Mouse (Mus musculus): ENCODE measurements around the gene Suv39h1. TPM values are rescaled to one million over a fixed set of nuclear protein-coding genes. Genes with fewer than 3 reads are reported as not detected.
A peak's percentile ranks its signal among the peaks of the same experiment; 100 is the strongest.

The Suv39h1 gene
- polyA plus RNA-seq, 1 experiment = 16.0 TPM

DNA sequence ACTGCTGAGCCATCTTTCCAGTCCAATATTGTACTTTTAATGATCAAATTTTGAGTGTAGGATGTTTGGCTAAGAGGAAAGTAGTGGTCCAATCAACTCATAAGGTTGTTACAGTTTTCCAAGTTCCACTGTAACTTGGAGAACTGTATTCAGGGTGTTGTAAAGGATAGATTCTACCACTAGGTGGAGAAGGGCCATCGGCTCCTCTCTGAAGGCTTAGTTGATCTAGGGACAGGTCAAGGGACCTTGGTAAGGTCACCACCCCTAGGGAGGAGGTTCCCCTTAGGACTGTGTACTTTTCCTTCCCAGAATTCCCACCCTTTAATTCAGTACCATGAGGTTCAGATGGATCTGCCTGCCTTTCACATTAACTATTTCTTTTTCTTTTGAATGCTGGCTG, 41.6 kb downstream of the Suv39h1 start:
- Histone ChIP-seq H3ac (ENCODE audit: control insufficient read depth, insufficient read length) (no peak overlapping the region), H3K27me3 (ENCODE audit: control insufficient read depth, insufficient read depth, insufficient read length) (no peaks in the 10 kb centered on the region), H3K4me3 (no peak overlapping the region), H3K79me2 (ENCODE audit: control insufficient read depth, insufficient read depth) (no peaks in the 10 kb centered on the region), H3K4me2 (ENCODE audit: low read depth) (no peak overlapping the region), H3K36me3 (ENCODE audit: control insufficient read depth, insufficient read depth) (no peaks in the 10 kb centered on the region)
- TF ChIP-seq MYOG (IDR thresholded peaks at IDR 0.05; ENCODE audit: control insufficient read depth in 1 of 3, insufficient read depth in 1 of 3, insufficient read length in 2 of 3, low read depth in 2 of 3) (no peak), MAX (IDR thresholded peaks at IDR 0.05; ENCODE audit: low read depth) (no peak), E2F4 (IDR thresholded peaks at IDR 0.05; ENCODE audit: insufficient read depth) (no peak)

DNA sequence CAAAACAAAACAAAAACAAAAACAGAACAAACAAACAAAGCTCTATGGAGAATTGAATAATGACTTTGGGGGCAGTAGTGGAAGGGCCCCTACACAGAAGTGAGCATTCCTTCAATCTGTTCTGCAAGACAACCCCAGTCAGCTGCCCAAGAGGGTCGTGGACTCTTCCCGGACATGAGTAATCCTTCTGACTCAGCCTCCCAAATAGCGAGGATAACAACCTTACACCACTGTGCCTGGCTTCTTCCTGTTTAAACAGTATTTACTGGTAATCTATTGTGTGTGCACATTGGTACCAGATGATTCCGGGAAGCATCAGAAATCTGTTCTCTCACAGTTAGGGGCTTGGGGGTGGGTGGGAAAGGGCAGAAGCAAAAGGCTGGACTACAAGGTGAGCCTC, 47.7 kb downstream of the Suv39h1 start:
- Histone ChIP-seq H3K4me3 (no peak overlapping the region), H3K79me2 (ENCODE audit: control insufficient read depth, insufficient read depth) (no peaks in the 10 kb centered on the region), H3K27me3 (ENCODE audit: control insufficient read depth, insufficient read depth, insufficient read length) (no peaks in the 10 kb centered on the region), H3ac (ENCODE audit: control insufficient read depth, insufficient read length) (no peak overlapping the region), H3K36me3 (ENCODE audit: control insufficient read depth, insufficient read depth) (no peaks in the 10 kb centered on the region), H3K4me2 (ENCODE audit: low read depth) (peak overlapping the region; percentile 69)
- TF ChIP-seq TCF12 (IDR thresholded peaks at IDR 0.05; ENCODE audit: insufficient read depth, poor library complexity, severe bottlenecking) = no peak
- TF ChIP-seq USF1 (IDR thresholded peaks at IDR 0.05; ENCODE audit: low read depth) = no peak

DNA sequence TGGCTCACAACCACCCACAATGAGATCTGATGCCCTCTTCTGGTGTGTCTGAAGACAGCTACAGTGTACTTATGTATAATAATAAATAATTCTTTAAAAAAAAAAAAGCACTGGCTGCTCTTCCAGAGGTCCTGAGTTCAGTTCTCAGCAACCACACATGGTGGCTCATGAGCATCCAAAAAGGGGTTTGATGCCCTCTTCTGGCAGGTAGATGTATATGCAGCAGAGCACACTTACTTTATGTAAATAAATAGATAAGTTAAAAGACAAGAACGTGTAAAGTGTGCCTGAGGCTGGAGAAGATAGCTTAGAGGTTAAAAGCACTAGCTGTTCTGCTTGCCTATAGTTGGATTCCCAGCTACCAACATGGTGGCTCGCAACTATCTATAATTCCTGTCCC, 49.8 kb downstream of the Suv39h1 start:
- H3K36me3 ChIP-seq (ENCODE audit: control insufficient read depth, insufficient read depth) = no peaks in the 10 kb centered on the region
- H3K4me3 ChIP-seq = no peak overlapping the region
- H3K4me2 ChIP-seq (ENCODE audit: low read depth) = no peak overlapping the region
- H3K27me3 ChIP-seq (ENCODE audit: control insufficient read depth, insufficient read depth, insufficient read length) = no peaks in the 10 kb centered on the region
- no peak overlapping the region for H3ac ChIP-seq (ENCODE audit: control insufficient read depth, insufficient read length)
- TF ChIP-seq SRF (IDR thresholded peaks at IDR 0.05; ENCODE audit: control insufficient read depth, insufficient read length, low read depth) = no peak
- TF ChIP-seq E2F4 (IDR thresholded peaks at IDR 0.05; ENCODE audit: insufficient read depth) = no peak
- TF ChIP-seq TCF3 (IDR thresholded peaks at IDR 0.05; ENCODE audit: insufficient read length, low read depth) = no peak
- no peak for TF ChIP-seq USF1 (IDR thresholded peaks at IDR 0.05; ENCODE audit: low read depth)
- TF ChIP-seq TCF12 (IDR thresholded peaks at IDR 0.05; ENCODE audit: insufficient read depth, poor library complexity, severe bottlenecking) = no peak
- no peak for TF ChIP-seq MYOD1 (IDR thresholded peaks at IDR 0.05; ENCODE audit: control insufficient read depth in 1 of 3, insufficient read length in 2 of 3, low read depth in 2 of 3)
- TF ChIP-seq MYOG (IDR thresholded peaks at IDR 0.05; ENCODE audit: control insufficient read depth in 1 of 3, insufficient read depth in 1 of 3, insufficient read length in 2 of 3, low read depth in 2 of 3) = no peak
- no peak for TF ChIP-seq MAX (IDR thresholded peaks at IDR 0.05; ENCODE audit: low read depth)
- no peak for TF ChIP-seq POLR2AphosphoS2 (IDR thresholded peaks at IDR 0.05; ENCODE audit: insufficient read length, low read depth)
- TF ChIP-seq CEBPB (IDR thresholded peaks at IDR 0.05; ENCODE audit: insufficient read depth, poor library complexity, severe bottlenecking) = no peak
- TF ChIP-seq REST (IDR thresholded peaks at IDR 0.05; ENCODE audit: insufficient read depth, insufficient read length) = no peak
- no peak for TF ChIP-seq POLR2A (IDR thresholded peaks at IDR 0.05; ENCODE audit: insufficient read length, low read depth)
- H3K79me2 ChIP-seq (ENCODE audit: control insufficient read depth, insufficient read depth) = no peaks in the 10 kb centered on the region

- H3K4me2 ChIP-seq (ENCODE audit: low read depth) = no peak overlapping the region
- H3K36me3 ChIP-seq (ENCODE audit: control insufficient read depth, insufficient read depth) = no peaks in the 10 kb centered on the region
- no peak overlapping the region for H3K4me3 ChIP-seq
- H3ac ChIP-seq (ENCODE audit: control insufficient read depth, insufficient read length) = no peak overlapping the region
- no peaks in the 10 kb centered on the region for H3K27me3 ChIP-seq (ENCODE audit: control insufficient read depth, insufficient read depth, insufficient read length)
- no peak for TF ChIP-seq USF1 (IDR thresholded peaks at IDR 0.05; ENCODE audit: low read depth)
- TF ChIP-seq POLR2AphosphoS2 (IDR thresholded peaks at IDR 0.05; ENCODE audit: insufficient read length, low read depth) = no peak
- no peak for TF ChIP-seq SRF (IDR thresholded peaks at IDR 0.05; ENCODE audit: control insufficient read depth, insufficient read length, low read depth)
- TF ChIP-seq E2F4 (IDR thresholded peaks at IDR 0.05; ENCODE audit: insufficient read depth) = no peak
- no peak for TF ChIP-seq TCF3 (IDR thresholded peaks at IDR 0.05; ENCODE audit: insufficient read length, low read depth)
- no peak for TF ChIP-seq MAX (IDR thresholded peaks at IDR 0.05; ENCODE audit: low read depth)
- no peak for TF ChIP-seq CEBPB (IDR thresholded peaks at IDR 0.05; ENCODE audit: insufficient read depth, poor library complexity, severe bottlenecking)
- TF ChIP-seq POLR2A (IDR thresholded peaks at IDR 0.05; ENCODE audit: insufficient read length, low read depth) = no peak
- no peak for TF ChIP-seq MYOD1 (IDR thresholded peaks at IDR 0.05; ENCODE audit: control insufficient read depth in 1 of 3, insufficient read length in 2 of 3, low read depth in 2 of 3)
- TF ChIP-seq REST (IDR thresholded peaks at IDR 0.05; ENCODE audit: insufficient read depth, insufficient read length) = no peak
- no peak for TF ChIP-seq TCF12 (IDR thresholded peaks at IDR 0.05; ENCODE audit: insufficient read depth, poor library complexity, severe bottlenecking)
- no peak for TF ChIP-seq MYOG (IDR thresholded peaks at IDR 0.05; ENCODE audit: control insufficient read depth in 1 of 3, insufficient read depth in 1 of 3, insufficient read length in 2 of 3, low read depth in 2 of 3)
- no peaks in the 10 kb centered on the region for H3K79me2 ChIP-seq (ENCODE audit: control insufficient read depth, insufficient read depth)
Observed at GRCm38 (mm10) chrX:8020111-8020778, 54.3 kb downstream of the Suv39h1 start.

- H3K4me3 ChIP-seq = no peak within 1 kb of the TSS
- no peaks in the 10 kb centered on the region for H3K27me3 ChIP-seq (ENCODE audit: control insufficient read depth, insufficient read depth, insufficient read length)
- H3K4me2 ChIP-seq (ENCODE audit: low read depth) = peak within 1 kb of the TSS; percentile 36
- no peaks in the 10 kb centered on the region for H3K79me2 ChIP-seq (ENCODE audit: control insufficient read depth, insufficient read depth)
- no peak within 1 kb of the TSS for H3ac ChIP-seq (ENCODE audit: control insufficient read depth, insufficient read length)
- no peak for TF ChIP-seq POLR2AphosphoS2 (IDR thresholded peaks at IDR 0.05; ENCODE audit: insufficient read length, low read depth)
- TF ChIP-seq E2F4 (IDR thresholded peaks at IDR 0.05; ENCODE audit: insufficient read depth) = no peak
- no peak for TF ChIP-seq TCF12 (IDR thresholded peaks at IDR 0.05; ENCODE audit: insufficient read depth, poor library complexity, severe bottlenecking)
- no peaks in the 10 kb centered on the region for H3K36me3 ChIP-seq (ENCODE audit: control insufficient read depth, insufficient read depth)
Observed at GRCm38 (mm10) chrX:8018286-8018685, 56.3 kb downstream of the Suv39h1 start, which contains the start of gene Glod5. Glod5 (minus strand) TSS chrX:8018492.
